Mouse (Mus musculus): Measurements from ENCODE around the gene Fam167b.

- TF ChIP-seq CTCF (IDR thresholded peaks at IDR 0.05) (peak; percentile 61), EP300 (IDR thresholded peaks at IDR 0.05) (no peak)
These were observed 29.0 kb downstream of the Fam167b start for GRCm38 (mm10) chr4:129549306-129549705.
